Mouse (Mus musculus) forebrain, postnatal 0 days (tissue): ENCODE measurements around the gene Pi4ka. TPM values are rescaled to one million over a fixed set of nuclear protein-coding genes. Genes with fewer than 3 reads are reported as not detected.

Experiments used
- ATAC-seq: fragments of 200-750 bp; cut with Nextera tagmentation; 2 replicates; pipeline ENCODE4 v1.8.0; 2017; ENCODE audit warnings: mild to moderate bottlenecking, moderate library complexity
- DNase-seq: peaks from one replicate; pipeline ENCODE4 v3.0.0-alpha.2; 2015
- H3K27ac ChIP-seq: fragments of 300-500 bp; sonication (generic); 2 replicates; pipeline ENCODE4 v1.5.1; 2014; ENCODE audit warnings: low read depth, mild to moderate bottlenecking, antibody characterized with exemption, low read length, moderate library complexity, mixed read lengths
- H3K27me3 ChIP-seq: fragments of 300-500 bp; sonication (generic); 2 replicates; pipeline ENCODE4 v1.6.1; 2014; ENCODE audit warnings: mild to moderate bottlenecking, low read length, mixed read lengths; ENCODE audit not compliant: insufficient read depth
- H3K36me3 ChIP-seq: fragments of 300-500 bp; sonication (generic); 2 replicates; pipeline ENCODE4 v1.6.1; 2014; ENCODE audit warnings: mild to moderate bottlenecking, moderate library complexity; ENCODE audit not compliant: insufficient read depth
- H3K4me1 ChIP-seq: fragments of 300-500 bp; sonication (generic); 2 replicates; pipeline ENCODE4 v1.6.1; 2014; ENCODE audit warnings: antibody characterized with exemption; ENCODE audit not compliant: insufficient read depth
- H3K4me2 ChIP-seq: fragments of 300-500 bp; sonication (generic); 2 replicates; pipeline ENCODE4 v1.6.1; 2014; ENCODE audit warnings: low read depth, mild to moderate bottlenecking, moderate library complexity
- H3K4me3 ChIP-seq: fragments of 300-500 bp; sonication (generic); 2 replicates; pipeline ENCODE4 v1.5.1; 2014; ENCODE audit warnings: low read depth, low read length, mixed read lengths
- H3K9ac ChIP-seq: fragments of 300-500 bp; sonication (generic); 2 replicates; pipeline ENCODE4 v1.6.1; 2014; ENCODE audit warnings: mild to moderate bottlenecking
- H3K9me3 ChIP-seq: fragments of 300-500 bp; sonication (generic); 2 replicates; pipeline ENCODE4 v1.6.1; 2016; ENCODE audit warnings: low read length
- CTCF ChIP-seq: sonication (generic); IDR thresholded peaks from 2 replicates; pipeline ENCODE4 v1.5.1; 2016; ENCODE audit warnings: antibody characterized with exemption, control low read depth, low read depth
- WGBS: fragments of 180-500 bp; shearing (Covaris S2); extraction: QIAGEN DNeasy Blood & Tissue Kit; methylation state at CpG from one replicate; pipeline ENCODE4 v1.1.7; 2014; 5-methylcytosine and 5-hydroxymethylcytosine counted together
- polyA plus RNA-seq: library from polyadenylated mRNA; unstranded; fragments of >200 nt; fragmentation: Nextera tagmentation; extraction: Ambion mirVana; gene quantifications from 2 replicates; pipeline ENCODE4 v1.2.1, GENCODE M21; 2015
- total RNA-seq: library from RNA; depleted of rRNA; stranded (reverse); fragments of >200 nt; gene quantifications from 2 replicates; pipeline ENCODE4 v1.2.3, GENCODE M21; 2014

The Pi4ka gene
- total and polyA plus RNA-seq, 2 experiments from 2014 or later = 41.2 to 107 TPM

- WGBS = over 99% methylated on average over 4 of the region's 4 CpGs
- H3K9me3 ChIP-seq = no peaks in the 10 kb centered on the region
- TF ChIP-seq CTCF = no peak
- DNase-seq (no peak), ATAC-seq (no peak)
- no peaks in the 10 kb centered on the region for H3K27me3 ChIP-seq
- no peak overlapping the region for H3K27ac ChIP-seq
- no peaks in the 10 kb centered on the region for H3K4me1 ChIP-seq
- H3K4me2 ChIP-seq = no peak overlapping the region
- peaks cover 65% of the 10 kb centered on the region for H3K36me3 ChIP-seq
- H3K9ac ChIP-seq = no peak overlapping the region
- H3K4me3 ChIP-seq = no peak overlapping the region
Measured at GRCm38 (mm10) chr16:17358787-17359186, 47.3 kb downstream of the Pi4ka start.

- 89% methylated on average over 6 of the region's 6 CpGs for WGBS
- no peak for TF ChIP-seq CTCF
- Histone ChIP-seq H3K4me1 (no peaks in the 10 kb centered on the region), H3K9ac (no peak overlapping the region), H3K9me3 (no peaks in the 10 kb centered on the region), H3K4me3 (no peak overlapping the region), H3K27ac (no peak overlapping the region), H3K27me3 (no peaks in the 10 kb centered on the region), H3K36me3 (peaks cover 72% of the 10 kb centered on the region), H3K4me2 (no peak overlapping the region)
- ATAC-seq (no peak), DNase-seq (no peak)
Measured at GRCm38 (mm10) chr16:17356031-17356430, 50.1 kb downstream of the Pi4ka start.

DNA sequence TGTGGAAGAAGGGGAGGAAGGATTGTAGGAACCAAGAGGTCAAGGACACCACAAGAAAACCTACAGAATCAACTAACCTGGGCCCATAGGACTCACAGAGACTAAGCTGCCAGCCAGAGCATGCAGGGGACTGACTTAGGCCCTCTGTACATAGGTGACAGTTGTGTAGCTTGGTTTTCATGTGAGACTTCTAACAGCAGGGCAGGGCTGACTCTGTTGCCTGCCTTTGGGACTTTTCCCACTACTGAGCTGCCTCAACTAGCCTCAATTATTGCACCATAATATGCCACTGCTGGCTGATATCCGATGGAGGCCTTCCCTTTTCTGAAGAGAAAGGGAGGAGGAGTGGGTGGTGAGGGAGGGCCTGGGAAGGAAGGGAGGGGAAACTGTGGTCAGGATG lies 59.3 kb downstream of the Pi4ka start:
- no peak for ATAC-seq

DNA sequence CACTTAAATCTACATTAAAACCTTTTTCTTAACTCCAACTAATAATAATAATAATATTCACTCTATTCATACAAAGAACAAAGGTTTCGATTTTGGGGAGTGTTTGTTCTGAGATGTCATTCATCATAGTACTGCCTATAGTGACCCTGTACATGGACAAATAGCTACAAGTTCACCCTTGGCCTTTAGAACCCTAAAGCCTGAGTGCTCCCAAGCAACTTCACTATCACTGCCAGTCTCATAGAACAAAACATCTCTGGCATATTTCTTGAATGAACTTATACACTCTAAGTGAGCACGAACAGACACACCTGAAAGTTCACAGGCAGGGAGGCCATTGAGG lies 60.3 kb downstream of the Pi4ka start:
- DNase-seq = no peak
- Histone ChIP-seq H3K27ac (no peak overlapping the region), H3K9ac (no peak overlapping the region), H3K36me3 (peaks cover 60% of the 10 kb centered on the region), H3K4me3 (no peak overlapping the region), H3K9me3 (no peaks in the 10 kb centered on the region), H3K4me1 (no peaks in the 10 kb centered on the region), H3K4me2 (no peak overlapping the region), H3K27me3 (no peaks in the 10 kb centered on the region)
- WGBS = 87% methylated on average over 2 of the region's 2 CpGs
- TF ChIP-seq CTCF = no peak
- ATAC-seq = no peak

More for the DNA sequence above, 59.3 kb downstream of the Pi4ka start:
- TF ChIP-seq CTCF = no peak
- 38% methylated on average over 1 of the region's 1 CpGs for WGBS
- Histone ChIP-seq H3K4me2 (no peak overlapping the region), H3K36me3 (peaks cover 70% of the 10 kb centered on the region), H3K27ac (no peak overlapping the region), H3K4me1 (no peaks in the 10 kb centered on the region), H3K9ac (no peak overlapping the region), H3K4me3 (no peak overlapping the region), H3K27me3 (no peaks in the 10 kb centered on the region), H3K9me3 (no peaks in the 10 kb centered on the region)
- DNase-seq = no peak

GRCm38 (mm10) chr16:17345141-17345812 lies 60.8 kb downstream of the Pi4ka start:
- Histone ChIP-seq H3K4me3 (no peak overlapping the region), H3K4me2 (no peak overlapping the region), H3K9me3 (no peaks in the 10 kb centered on the region), H3K36me3 (peaks cover 58% of the 10 kb centered on the region), H3K27me3 (no peaks in the 10 kb centered on the region), H3K4me1 (no peaks in the 10 kb centered on the region), H3K9ac (no peak overlapping the region), H3K27ac (no peak overlapping the region)
- no peak for TF ChIP-seq CTCF
- WGBS = 88% methylated on average over 8 of the region's 8 CpGs
- ATAC-seq (no peak), DNase-seq (no peak)

DNA sequence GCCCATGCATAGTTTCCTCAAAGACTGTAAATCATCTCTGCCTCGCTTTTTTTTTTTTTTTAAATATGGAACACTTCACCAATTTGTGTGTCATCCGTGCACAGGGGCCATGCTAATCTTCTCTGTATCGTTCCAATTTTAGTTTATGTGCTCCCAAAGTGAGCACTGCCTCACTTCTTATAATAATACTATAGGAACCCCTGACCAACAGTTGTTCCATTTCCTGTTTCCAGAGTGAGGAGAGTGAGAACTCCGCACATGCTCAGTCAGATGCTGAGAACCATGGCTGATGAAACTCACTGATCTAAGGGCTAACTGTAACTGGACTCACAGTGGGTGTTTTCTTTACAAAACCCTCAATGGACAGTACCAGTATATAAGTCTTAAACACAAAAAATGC lies 64.3 kb downstream of the Pi4ka start:
- H3K9ac ChIP-seq = no peak overlapping the region
- H3K27ac ChIP-seq = no peak overlapping the region
- peaks cover 49% of the 10 kb centered on the region for H3K36me3 ChIP-seq
- no peaks in the 10 kb centered on the region for H3K9me3 ChIP-seq
- TF ChIP-seq CTCF = no peak
- no peak overlapping the region for H3K4me2 ChIP-seq
- ATAC-seq (no peak), DNase-seq (no peak)
- H3K4me3 ChIP-seq = no peak overlapping the region
- WGBS = 94% methylated on average over 4 of the region's 4 CpGs
- no peaks in the 10 kb centered on the region for H3K27me3 ChIP-seq
- H3K4me1 ChIP-seq = no peaks in the 10 kb centered on the region

DNA sequence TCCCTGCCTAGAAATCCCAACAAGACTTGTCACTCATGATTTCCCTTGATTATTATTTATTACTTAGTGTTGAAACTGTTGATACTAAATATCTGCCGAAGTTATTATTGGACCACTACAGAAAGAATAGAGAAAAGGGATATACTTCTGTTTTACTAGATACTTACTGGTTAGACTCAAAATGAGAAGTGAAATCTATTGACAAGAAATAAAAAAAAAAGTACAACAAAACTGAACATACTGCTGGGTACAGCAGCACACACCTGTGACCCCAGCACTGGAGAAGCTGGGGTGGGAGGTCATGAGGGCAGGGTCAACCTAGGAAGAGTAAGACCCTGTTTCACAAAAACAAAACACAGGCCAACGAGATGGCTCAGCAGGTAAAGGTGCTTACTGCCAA lies 65.4 kb downstream of the Pi4ka start:
- Histone ChIP-seq H3K27ac (no peak overlapping the region), H3K9me3 (no peaks in the 10 kb centered on the region), H3K36me3 (peaks cover 52% of the 10 kb centered on the region), H3K4me2 (no peak overlapping the region), H3K9ac (no peak overlapping the region), H3K27me3 (no peaks in the 10 kb centered on the region), H3K4me1 (no peaks in the 10 kb centered on the region), H3K4me3 (no peak overlapping the region)
- DNase-seq (no peak), ATAC-seq (no peak)
- 89% methylated on average over 2 of the region's 2 CpGs for WGBS
- no peak for TF ChIP-seq CTCF
